Mouse (Mus musculus) gastrocnemius, adult 18-20 months (tissue): ENCODE data around the gene Rab12. TPM values are rescaled to one million over a fixed set of nuclear protein-coding genes. Genes with fewer than 3 reads are reported as not detected.

ENCODE experiments used
- DNase-seq: peaks from one replicate; pipeline ENCODE4 v3.0.0; 2021; ENCODE audit warnings: low spot score
- total RNA-seq, 2 experiments: library from RNA; stranded (reverse); gene quantifications; 2 replicates each; pipeline ENCODE4 v1.2.3; 2021

The Rab12 gene
- total RNA-seq, 2 experiments from 2014 or later, result 177 to 207 TPM

DNA sequence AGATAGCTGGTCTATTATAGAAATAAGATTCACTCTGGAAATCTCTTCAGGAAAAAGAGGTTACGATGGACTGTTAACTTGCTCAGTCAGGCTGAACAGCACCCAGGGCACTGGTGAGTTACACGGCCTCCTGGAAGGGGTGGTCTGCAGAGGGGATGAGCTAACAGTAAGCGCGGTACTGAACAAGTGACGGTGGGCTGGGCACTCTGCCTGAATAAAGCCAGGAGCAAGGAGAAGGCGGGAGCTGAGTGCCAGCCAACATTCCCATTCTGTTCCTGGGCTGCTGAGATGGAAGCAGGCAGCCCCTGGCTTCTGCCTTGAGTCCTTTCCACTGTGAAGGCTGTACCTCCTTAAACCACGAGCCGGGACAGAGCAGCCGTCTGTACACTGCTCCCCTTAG lies 16.1 kb downstream of the Rab12 start:
- no peak for DNase-seq

DNA sequence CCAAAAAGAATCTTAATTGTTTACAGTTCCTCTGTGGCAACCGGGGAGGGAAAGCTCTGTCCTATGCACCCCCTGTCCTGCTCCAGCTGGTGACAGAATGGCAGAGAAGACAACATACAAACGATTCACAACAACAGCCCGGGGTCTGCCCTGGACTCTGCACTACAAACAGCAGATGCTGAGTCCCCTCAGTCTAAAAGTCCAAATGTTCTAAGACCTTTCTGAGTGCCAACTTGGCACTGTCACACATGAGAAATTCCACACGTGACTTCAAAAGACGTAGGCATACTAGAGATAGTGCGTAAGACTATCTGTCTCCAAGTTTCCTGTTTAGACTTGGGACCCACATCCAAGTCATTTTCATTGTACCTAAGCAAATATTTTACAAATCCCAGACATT lies 16.7 kb downstream of the Rab12 start:
- no peak for DNase-seq

- no peak for DNase-seq
These were observed 20.9 kb downstream of the Rab12 start for GRCm38 (mm10) chr17:66498598-66498997.

- DNase-seq, result no peak
These were observed 22.9 kb downstream of the Rab12 start for GRCm38 (mm10) chr17:66496589-66496988.

DNA sequence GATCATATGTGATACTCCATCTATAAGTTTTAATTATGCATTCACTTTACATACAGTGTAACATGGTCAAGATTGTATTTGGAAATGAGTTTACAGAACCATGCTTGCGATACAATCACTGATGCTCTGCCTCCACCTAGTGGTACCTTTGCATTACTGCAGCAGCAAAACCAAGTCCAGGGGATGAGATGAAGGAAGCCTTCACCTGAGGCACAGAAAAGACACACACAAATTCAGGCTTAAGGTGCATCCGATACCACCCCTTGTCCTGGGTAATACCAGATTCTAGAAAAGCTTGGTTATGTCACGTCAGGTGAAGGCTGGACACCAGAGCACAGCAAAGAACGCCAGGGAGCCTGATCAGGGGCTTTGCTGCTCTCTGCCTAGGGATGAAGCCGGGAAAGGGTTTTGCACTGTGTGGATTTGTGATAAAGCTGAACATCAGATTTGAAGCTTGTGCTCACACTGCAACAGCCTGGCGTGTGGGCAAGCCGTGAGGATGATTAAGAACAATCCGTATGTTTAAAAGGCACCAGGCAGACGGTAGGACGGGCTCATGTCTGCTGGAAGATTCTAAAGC lies 29.4 kb downstream of the Rab12 start:
- peak; percentile 58 for DNase-seq

DNA sequence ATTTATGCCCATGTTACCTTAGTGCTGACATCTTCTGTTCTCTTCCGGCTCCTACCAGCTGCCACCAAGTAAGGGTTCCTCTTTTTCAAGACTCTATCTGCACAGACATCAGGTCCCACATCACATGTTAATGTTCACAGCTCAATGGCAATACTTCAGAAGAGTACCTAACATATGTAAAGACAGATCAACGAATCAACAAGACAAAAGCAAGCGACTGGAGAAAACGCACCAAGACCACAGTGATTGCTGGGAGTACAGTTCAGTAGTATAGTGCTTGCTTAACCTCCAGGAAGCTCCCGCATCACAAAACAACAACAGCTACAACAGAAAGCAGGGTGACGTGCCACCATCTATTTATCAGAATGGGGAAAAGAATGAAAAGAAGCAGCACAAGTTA lies 33.0 kb downstream of the Rab12 start:
- DNase-seq, result no peak

- peak; percentile 69 for DNase-seq
These were observed 33.8 kb downstream of the Rab12 start for GRCm38 (mm10) chr17:66485742-66486141.

DNA sequence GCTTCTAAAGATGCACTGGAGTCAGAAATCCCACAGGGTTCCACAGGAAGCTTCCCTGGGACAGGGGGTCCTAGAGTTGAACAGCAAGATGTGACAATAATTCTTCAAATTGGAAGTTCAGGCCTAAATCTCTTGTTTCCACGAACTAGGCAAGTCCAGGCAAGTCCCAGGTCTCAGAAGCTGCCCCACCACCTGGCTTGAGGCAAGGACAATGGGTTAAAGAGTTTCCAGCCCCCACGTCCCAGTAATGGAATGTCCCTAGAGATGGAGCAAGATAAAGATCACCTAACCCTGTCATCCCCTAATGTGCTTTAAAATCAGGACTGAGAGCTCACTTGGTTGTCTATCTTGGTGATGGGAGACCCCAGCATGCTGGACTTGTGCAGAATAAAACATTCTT lies 34.6 kb downstream of the Rab12 start:
- no peak for DNase-seq

GRCm38 (mm10) chr17:66483651-66484454 lies 35.7 kb downstream of the Rab12 start:
- no peak for DNase-seq

DNA sequence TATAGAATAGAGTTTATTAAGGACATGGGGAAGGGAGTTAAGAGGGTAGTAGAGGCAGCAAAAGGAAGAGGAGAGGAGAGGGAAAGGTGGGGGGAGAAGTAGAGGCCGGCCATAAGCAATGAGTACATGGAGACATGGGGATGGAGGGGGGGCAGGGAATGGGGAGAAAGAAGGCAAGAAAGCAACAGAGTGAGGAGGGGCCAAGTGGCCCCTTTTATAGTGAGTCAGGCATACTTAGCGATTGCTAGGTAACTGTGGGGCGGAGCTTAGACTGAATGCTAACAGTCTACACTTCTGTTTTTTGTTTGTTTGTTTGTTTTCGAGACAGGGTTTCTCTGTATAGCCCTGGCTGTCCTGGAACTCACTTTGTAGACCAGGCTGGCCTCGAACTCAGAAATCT lies 38.2 kb downstream of the Rab12 start:
- DNase-seq, result no peak

GRCm38 (mm10) chr17:66480491-66481278 lies 38.8 kb downstream of the Rab12 start:
- no peak for DNase-seq

DNA sequence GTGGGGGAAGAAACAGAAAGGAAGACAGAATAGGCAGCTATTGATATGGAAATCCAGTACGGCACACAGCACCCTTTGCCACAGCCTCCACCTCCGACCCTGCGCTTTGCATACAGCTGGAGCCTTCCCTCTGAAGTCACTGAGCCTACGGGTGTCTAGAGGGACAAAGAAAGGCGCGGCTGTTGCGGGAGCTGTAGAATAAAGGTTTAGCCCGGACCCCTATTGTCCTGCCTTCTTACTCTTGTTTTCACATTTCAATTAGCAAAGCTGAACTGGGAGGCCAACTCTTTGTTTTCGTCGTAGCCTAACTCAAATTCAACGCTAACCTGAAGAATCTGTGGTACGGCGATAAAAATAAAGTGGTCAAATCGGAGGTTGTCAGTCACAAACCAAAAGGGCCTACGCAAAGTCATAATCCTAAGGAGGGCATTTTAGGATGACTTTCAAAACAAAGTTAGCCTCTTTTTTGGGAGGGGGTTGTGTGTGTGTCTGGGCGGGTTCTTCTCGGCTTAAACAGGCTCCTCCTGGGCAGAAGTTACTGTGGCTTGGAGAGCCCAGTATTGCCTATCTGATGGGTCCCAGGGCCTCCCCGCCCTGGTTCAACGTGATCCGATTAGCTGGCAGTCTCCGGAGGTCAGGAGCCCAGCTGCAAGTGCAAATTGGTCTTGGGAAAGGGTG lies 39.6 kb downstream of the Rab12 start:
- DNase-seq, result no peak

DNA sequence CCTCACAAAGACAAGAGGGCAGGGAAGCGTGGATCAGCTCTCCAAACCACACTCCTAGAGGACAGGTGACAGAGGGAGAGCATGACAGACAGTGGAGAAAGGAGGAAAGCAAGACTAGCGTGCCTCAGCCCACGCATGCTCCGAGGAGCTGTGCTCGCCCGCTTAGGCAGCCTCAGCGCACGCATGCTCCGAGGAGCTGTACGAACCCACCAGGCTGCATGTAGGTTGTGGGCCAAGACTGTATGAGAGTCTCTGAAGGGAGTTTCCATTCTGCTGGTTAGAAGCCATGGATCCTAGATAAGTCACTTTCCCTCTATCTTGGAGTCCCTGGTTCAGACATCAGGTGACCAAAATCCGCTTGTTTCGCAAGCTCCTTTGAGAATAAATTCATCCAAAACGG lies 40.2 kb downstream of the Rab12 start:
- no peak for DNase-seq

- DNase-seq, result no peak
These were observed 46.3 kb downstream of the Rab12 start for GRCm38 (mm10) chr17:66473205-66473604.

DNA sequence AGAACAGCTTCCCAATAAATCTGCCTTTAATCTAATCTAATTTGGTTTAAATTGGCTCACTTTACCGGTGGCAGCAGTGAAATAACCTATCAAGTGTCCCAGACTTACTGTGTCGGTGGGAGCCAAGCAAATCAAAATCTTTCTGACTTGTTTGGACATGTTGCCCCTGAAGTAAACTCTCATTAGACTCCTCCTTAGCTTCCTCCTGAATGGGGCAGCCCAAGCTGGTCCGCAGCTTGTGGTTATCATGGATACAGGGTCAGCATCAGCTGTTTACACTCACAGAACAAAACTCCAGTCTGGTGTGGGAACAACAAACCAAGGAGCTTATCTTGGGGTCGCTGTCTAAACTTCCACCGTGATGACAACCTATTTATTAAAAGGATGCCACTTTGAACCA lies 47.8 kb downstream of the Rab12 start:
- DNase-seq, result no peak

DNA sequence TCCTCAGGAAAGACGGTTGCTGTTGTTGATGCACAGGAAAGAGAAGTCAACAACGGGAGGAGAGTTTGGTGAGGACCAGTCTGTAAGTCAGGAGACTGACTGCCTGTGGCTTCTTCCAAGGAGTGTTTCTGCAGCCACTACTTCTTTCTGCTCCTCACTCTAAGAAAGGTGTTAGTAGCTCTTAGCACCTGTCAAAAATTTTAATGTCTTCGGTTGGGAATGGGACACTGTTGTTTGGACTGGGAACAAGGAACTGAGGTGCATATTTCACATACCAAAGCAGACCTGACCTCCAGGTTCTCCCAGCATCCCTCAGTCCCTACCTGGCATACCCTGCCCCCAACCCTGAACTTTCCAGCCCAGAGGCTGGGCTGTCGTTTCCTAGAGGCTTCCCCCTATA lies 48.3 kb downstream of the Rab12 start:
- DNase-seq, result no peak

- no peak for DNase-seq
These were observed 49.5 kb downstream of the Rab12 start for GRCm38 (mm10) chr17:66470020-66470419.

DNA sequence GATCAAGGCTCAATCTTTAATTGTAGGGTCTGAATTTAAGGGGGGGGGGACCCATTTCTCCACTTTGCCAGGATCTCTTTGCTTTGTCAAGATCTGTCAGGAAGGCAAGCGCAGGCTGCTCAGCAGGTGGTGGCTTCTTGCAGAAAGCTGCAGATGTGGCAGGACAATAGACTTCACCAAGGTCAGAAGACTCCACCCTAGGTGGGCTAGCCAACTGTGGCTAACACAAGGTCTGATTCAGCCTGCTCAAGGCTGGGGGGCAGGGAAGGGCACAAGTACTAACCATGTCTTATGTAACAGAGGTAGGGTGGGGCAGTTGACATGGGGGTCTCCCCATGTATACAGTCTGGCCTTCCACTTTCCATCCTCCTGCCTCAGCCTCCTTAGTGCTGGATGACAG lies 62.3 kb downstream of the Rab12 start:
- DNase-seq, result no peak

GRCm38 (mm10) chr17:66451143-66451542 lies 68.4 kb downstream of the Rab12 start:
- peak; percentile 85 for DNase-seq

GRCm38 (mm10) chr17:66450526-66451070 lies 68.9 kb downstream of the Rab12 start:
- DNase-seq, result no peak

GRCm38 (mm10) chr17:66449460-66450341 lies 69.8 kb downstream of the Rab12 start, which contains the start of gene Mtcl1:
Gene Mtcl1, minus strand, starts transcription at chr17:66449750.
- peak; percentile 56 for DNase-seq
